22 mouse cellular contexts compared by ENCODE assay signal in the genomic region with DNA sequence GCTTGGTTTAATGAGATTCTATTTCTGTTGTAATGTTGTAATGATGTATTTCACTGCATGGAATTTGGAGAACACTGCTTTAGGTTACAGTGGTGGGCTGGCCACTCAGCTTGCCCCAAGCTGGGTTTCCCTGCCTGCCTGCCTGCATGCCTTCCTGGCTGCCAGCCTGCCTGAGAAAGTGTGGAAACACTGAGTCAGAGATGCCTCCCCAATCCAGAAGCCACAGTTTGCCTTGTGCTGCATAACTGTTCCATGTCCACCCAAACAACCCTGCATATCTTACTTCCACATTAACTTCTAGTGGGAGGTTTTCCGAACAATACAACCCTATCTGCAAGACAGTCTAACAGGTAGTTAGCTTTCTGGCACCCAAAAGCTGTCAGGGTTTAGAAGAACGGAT.
DNase-seq lines count a peak whose midpoint lies in the region; ATAC-seq and TF ChIP-seq lines count a peak whose summit lies in the region.
"Had no signal": no experiment of that assay in that cellular context is flagged by ENCODE, and none has a peak within 500 bp of the region (broad histone marks: within the 10 kb centered on the region; RNA-seq: fewer than 3 reads in every experiment).

No protein-coding gene starts in this region.

- H3K79me2 ChIP-seq in myocyte (ENCODE audit: control insufficient read depth, insufficient read depth): no peaks in the 10 kb centered on the region

- ATAC-seq in common myeloid progenitor, adult 5-6 weeks (replicated peaks; ENCODE audit: low read depth, poor library complexity, severe bottlenecking): 0 out of 2 replicates have a peak, but pooled peaks have one; percentile 13
- ATAC-seq in forebrain, postnatal 0 days: no peak
- ATAC-seq: hindbrain, embryonic 16.5 days; lung, postnatal 0 days had no signal

- peak; percentile 38 to 62 for DNase-seq in adrenal gland, postnatal 36 days
- DNase-seq in adrenal gland, postnatal 14 days: no peak
- peak; percentile 54 for DNase-seq in CD4-positive helper T cell, adult 2 months (ENCODE audit: low read depth, low spot score)
- DNase-seq in natural killer cell, adult 2 months (ENCODE audit: low spot score in 2 of 2): no peak
- no peak for DNase-seq in forebrain, postnatal 0 days
- DNase-seq: cerebellum, adult 18-20 months; heart, postnatal 36 days; kidney, adult 11 months; kidney, postnatal 14 days; layer of hippocampus, adult 9-11 months; right cerebral cortex, postnatal 4 days; thymus, postnatal 36 days had no signal

- no peaks in the 10 kb centered on the region for H3K9me3 ChIP-seq in forebrain, postnatal 0 days (ENCODE audit: low read length)
- H3K9me3 ChIP-seq: embryonic facial prominence, embryonic 13.5 days; forebrain, embryonic 12.5 days; G1E; heart, embryonic 13.5 days; liver, embryonic 15.5 days; neural tube, embryonic 13.5 days had no signal

- no peaks in the 10 kb centered on the region for H3K4me1 ChIP-seq in forebrain, postnatal 0 days (ENCODE audit: insufficient read depth)

- H3K4me2 ChIP-seq in myocyte (ENCODE audit: low read depth): peak overlapping the region; percentile 24
- no peak overlapping the region for H3K4me2 ChIP-seq in forebrain, postnatal 0 days (ENCODE audit: low read depth)
- H3K4me2 ChIP-seq: embryonic facial prominence, embryonic 13.5 days; forebrain, embryonic 12.5 days; heart, embryonic 13.5 days; liver, embryonic 15.5 days; neural tube, embryonic 13.5 days had no signal

- TF ChIP-seq CTCF in forebrain, postnatal 0 days (IDR thresholded peaks at IDR 0.05; ENCODE audit: low read depth): no peak

- no peak overlapping the region for H3K9ac ChIP-seq in forebrain, postnatal 0 days
- H3K9ac ChIP-seq: embryonic facial prominence, embryonic 13.5 days; forebrain, embryonic 12.5 days; heart, embryonic 13.5 days; liver, embryonic 15.5 days; neural tube, embryonic 13.5 days had no signal

- no peak overlapping the region for H3K27ac ChIP-seq in forebrain, postnatal 0 days (ENCODE audit: low read depth, low read length)
- H3K27ac ChIP-seq: embryonic facial prominence, embryonic 13.5 days; forebrain, embryonic 12.5 days; heart, embryonic 13.5 days; liver, embryonic 15.5 days; neural tube, embryonic 13.5 days had no signal

- no peak for TF ChIP-seq POLR2A in myocyte (IDR thresholded peaks at IDR 0.05; ENCODE audit: insufficient read length, low read depth)

- no peaks in the 10 kb centered on the region for H3K36me3 ChIP-seq in myocyte (ENCODE audit: control insufficient read depth, insufficient read depth)
- no peaks in the 10 kb centered on the region for H3K36me3 ChIP-seq in forebrain, postnatal 0 days (ENCODE audit: insufficient read depth)
- H3K36me3 ChIP-seq: embryonic facial prominence, embryonic 13.5 days; forebrain, embryonic 12.5 days; G1E; heart, embryonic 13.5 days; liver, embryonic 15.5 days; neural tube, embryonic 13.5 days had no signal

- 87% methylated on average over 2 of the region's 2 CpGs for WGBS in forebrain, postnatal 0 days

- H3ac ChIP-seq in myocyte (ENCODE audit: control insufficient read depth, insufficient read length): no peak overlapping the region

- no peak overlapping the region for H3K4me3 ChIP-seq in myocyte
- no peak overlapping the region for H3K4me3 ChIP-seq in forebrain, postnatal 0 days (ENCODE audit: low read depth, low read length)
- H3K4me3 ChIP-seq: embryonic facial prominence, embryonic 13.5 days; forebrain, embryonic 12.5 days; heart, embryonic 13.5 days; liver, embryonic 15.5 days; neural tube, embryonic 13.5 days had no signal

- no peaks in the 10 kb centered on the region for H3K27me3 ChIP-seq in myocyte (ENCODE audit: control insufficient read depth, insufficient read depth, insufficient read length)
- no peaks in the 10 kb centered on the region for H3K27me3 ChIP-seq in forebrain, postnatal 0 days (ENCODE audit: insufficient read depth, low read length)
- H3K27me3 ChIP-seq: embryonic facial prominence, embryonic 13.5 days; forebrain, embryonic 12.5 days; heart, embryonic 13.5 days; liver, embryonic 15.5 days; neural tube, embryonic 13.5 days had no signal

TF ChIP-seq in myocyte, 11 proteins besides CTCF, POLR2A, EP300 and RAD21:
- TF ChIP-seq MYOD1 (IDR thresholded peaks at IDR 0.05; ENCODE audit: control insufficient read depth in 1 of 3, insufficient read length in 2 of 3, low read depth in 2 of 3) (no peak), E2F4 (IDR thresholded peaks at IDR 0.05; ENCODE audit: insufficient read depth) (no peak), SRF (IDR thresholded peaks at IDR 0.05; ENCODE audit: control insufficient read depth, insufficient read length, low read depth) (no peak), MYOG (IDR thresholded peaks at IDR 0.05; ENCODE audit: control insufficient read depth in 1 of 3, insufficient read depth in 1 of 3, insufficient read length in 2 of 3, low read depth in 2 of 3) (no peak), POLR2AphosphoS2 (IDR thresholded peaks at IDR 0.05; ENCODE audit: insufficient read length, low read depth) (no peak), USF1 (IDR thresholded peaks at IDR 0.05; ENCODE audit: low read depth) (no peak), MAX (IDR thresholded peaks at IDR 0.05; ENCODE audit: low read depth) (no peak)

Comparison
In these comparisons a context has a peak if more than half of its experiments do, and no peak if none do; other contexts are left out.
1. DNase-seq: peak in adrenal gland, postnatal 36 days (2 of 2) and CD4-positive helper T cell, adult 2 months (single experiment); none in adrenal gland, postnatal 14 days (single experiment), natural killer cell, adult 2 months (0 of 2) and forebrain, postnatal 0 days (single experiment).